Mouse (Mus musculus) G1E (cell line): ENCODE results near the gene Rarres2.

Experiments
- CTCF ChIP-seq: IDR thresholded peaks from 2 replicates; pipeline ENCODE4 v1.5.1; 2012; ENCODE audit warnings: low read depth, low read length, inconsistent platforms, mixed read lengths
- GATA1 ChIP-seq: IDR thresholded peaks from 2 replicates; pipeline ENCODE4 v1.6.1; 2012; ENCODE audit warnings: borderline replicate concordance, low read length, inconsistent platforms, mixed read lengths
- GATA2 ChIP-seq: IDR thresholded peaks from 2 replicates; pipeline ENCODE4 v1.6.1; 2012; ENCODE audit warnings: low read depth, low read length, inconsistent platforms, borderline replicate concordance
- POLR2AphosphoS5 ChIP-seq: IDR thresholded peaks from 2 replicates; pipeline ENCODE4 v1.6.1; 2012; ENCODE audit warnings: low read depth, low read length, inconsistent platforms; ENCODE audit not compliant: insufficient replicate concordance
- TAL1 ChIP-seq: conservative IDR thresholded peaks from 2 replicates; pipeline ENCODE4 v1.6.1; 2012; ENCODE audit warnings: low read depth, low read length, inconsistent platforms, mixed read lengths

DNA sequence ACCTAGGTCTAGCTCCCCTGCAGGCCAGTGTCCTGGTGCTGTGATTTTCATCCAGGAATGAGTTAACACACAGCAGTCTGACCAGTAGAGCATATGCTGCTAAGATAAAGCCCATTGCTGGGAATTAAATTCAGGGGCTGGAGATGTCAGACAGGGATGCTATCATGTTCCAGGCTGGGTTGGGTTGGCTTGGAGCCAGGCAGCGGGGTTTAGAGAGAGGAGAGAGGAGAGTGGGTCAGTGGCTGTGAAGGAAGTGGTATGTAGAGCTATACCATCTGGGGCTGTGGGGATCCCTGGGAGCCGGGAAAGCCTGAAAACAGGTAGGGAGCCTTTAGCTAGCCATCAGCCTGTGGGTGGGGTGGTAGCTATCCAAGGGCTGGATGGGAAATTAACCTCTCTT lies 41.7 kb downstream of the Rarres2 start:
- no peak for TF ChIP-seq CTCF
- TF ChIP-seq GATA1 = no peak
- TF ChIP-seq TAL1 = no peak
- TF ChIP-seq GATA2 = no peak
- TF ChIP-seq POLR2AphosphoS5 = no peak
